Mouse (Mus musculus): ENCODE measurements at regions not wholly inside any gene's neighbourhood (a gene's known extent, or its start where the extent isn't known, plus 50 kb on each side); places are given as distances from the start of the nearest gene placed in this dataset.

GRCm38 (mm10) chr6:127236510-127237109 is 84.6 kb upstream of the Ccnd2 start:
- TF ChIP-seq USF1 (IDR thresholded peaks at IDR 0.05; ENCODE audit: low read depth), result no peak
- TF ChIP-seq CEBPB (IDR thresholded peaks at IDR 0.05; ENCODE audit: low read depth), result no peak
- no peak for TF ChIP-seq MYOG (IDR thresholded peaks at IDR 0.05; ENCODE audit: control insufficient read depth, extremely low read depth, insufficient read length)
- no peak for TF ChIP-seq MAX (IDR thresholded peaks at IDR 0.05)
- no peak for TF ChIP-seq MYOD1 (IDR thresholded peaks at IDR 0.05; ENCODE audit: control insufficient read depth, insufficient read length, low read depth)
- no peak for TF ChIP-seq CTCF (IDR thresholded peaks at IDR 0.05; ENCODE audit: control insufficient read depth, insufficient read depth, insufficient read length)
- no peak for TF ChIP-seq FOSL1 (IDR thresholded peaks at IDR 0.05; ENCODE audit: insufficient read depth, low read length, poor library complexity, severe bottlenecking)
- no peaks in the 10 kb centered on the region for H3K27me3 ChIP-seq (ENCODE audit: control insufficient read depth, insufficient read depth, insufficient read length)
- H3K79me2 ChIP-seq (ENCODE audit: control insufficient read depth, insufficient read depth), result no peaks in the 10 kb centered on the region
- H3K4me3 ChIP-seq (ENCODE audit: insufficient read depth, poor library complexity, severe bottlenecking), result no peak overlapping the region
- H3K79me3 ChIP-seq (ENCODE audit: low read depth), result no peaks in the 10 kb centered on the region
- H3ac ChIP-seq (ENCODE audit: control insufficient read depth, insufficient read length, low read depth), result no peak overlapping the region
- no peaks in the 10 kb centered on the region for H3K36me3 ChIP-seq (ENCODE audit: control insufficient read depth, insufficient read depth)

- Histone ChIP-seq H3K79me3 (ENCODE audit: low read depth) (no peaks in the 10 kb centered on the region), H3K79me2 (ENCODE audit: control insufficient read depth, insufficient read depth) (no peaks in the 10 kb centered on the region), H3ac (ENCODE audit: control insufficient read depth, insufficient read length, low read depth) (no peak overlapping the region), H3K4me3 (ENCODE audit: insufficient read depth, poor library complexity, severe bottlenecking) (no peak overlapping the region), H3K27me3 (ENCODE audit: control insufficient read depth, insufficient read depth, insufficient read length) (no peaks in the 10 kb centered on the region), H3K36me3 (ENCODE audit: control insufficient read depth, insufficient read depth) (no peaks in the 10 kb centered on the region)
- no peak for TF ChIP-seq MYOG (IDR thresholded peaks at IDR 0.05; ENCODE audit: control insufficient read depth, extremely low read depth, insufficient read length)
- no peak for TF ChIP-seq USF1 (IDR thresholded peaks at IDR 0.05; ENCODE audit: low read depth)
- no peak for TF ChIP-seq FOSL1 (IDR thresholded peaks at IDR 0.05; ENCODE audit: insufficient read depth, low read length, poor library complexity, severe bottlenecking)
- TF ChIP-seq CEBPB (IDR thresholded peaks at IDR 0.05; ENCODE audit: low read depth), result no peak
- TF ChIP-seq CTCF (IDR thresholded peaks at IDR 0.05; ENCODE audit: control insufficient read depth, insufficient read depth, insufficient read length), result no peak
- no peak for TF ChIP-seq MAX (IDR thresholded peaks at IDR 0.05)
These were observed 85.2 kb upstream of the Ccnd2 start for GRCm38 (mm10) chr6:127237168-127237567.

GRCm38 (mm10) chr6:127239529-127240471 is 87.8 kb upstream of the Ccnd2 start:
- no peak for TF ChIP-seq MAX (IDR thresholded peaks at IDR 0.05)
- no peak for TF ChIP-seq CTCF (IDR thresholded peaks at IDR 0.05; ENCODE audit: control insufficient read depth, insufficient read depth, insufficient read length)
- no peak for TF ChIP-seq MYOG (IDR thresholded peaks at IDR 0.05; ENCODE audit: control insufficient read depth, extremely low read depth, insufficient read length)
- TF ChIP-seq CEBPB (IDR thresholded peaks at IDR 0.05; ENCODE audit: low read depth), result no peak
- TF ChIP-seq MYOD1 (IDR thresholded peaks at IDR 0.05; ENCODE audit: control insufficient read depth, insufficient read length, low read depth), result no peak
- no peak for TF ChIP-seq USF1 (IDR thresholded peaks at IDR 0.05; ENCODE audit: low read depth)
- no peak for TF ChIP-seq FOSL1 (IDR thresholded peaks at IDR 0.05; ENCODE audit: insufficient read depth, low read length, poor library complexity, severe bottlenecking)
- Histone ChIP-seq H3ac (ENCODE audit: control insufficient read depth, insufficient read length, low read depth) (no peak overlapping the region), H3K4me3 (ENCODE audit: insufficient read depth, poor library complexity, severe bottlenecking) (no peak overlapping the region), H3K79me2 (ENCODE audit: control insufficient read depth, insufficient read depth) (no peaks in the 10 kb centered on the region), H3K27me3 (ENCODE audit: control insufficient read depth, insufficient read depth, insufficient read length) (no peaks in the 10 kb centered on the region), H3K36me3 (ENCODE audit: control insufficient read depth, insufficient read depth) (no peaks in the 10 kb centered on the region), H3K79me3 (ENCODE audit: low read depth) (no peaks in the 10 kb centered on the region)

- TF ChIP-seq CTCF (IDR thresholded peaks at IDR 0.05; ENCODE audit: control insufficient read depth, insufficient read depth, insufficient read length), result no peak
- no peak for TF ChIP-seq CEBPB (IDR thresholded peaks at IDR 0.05; ENCODE audit: low read depth)
- TF ChIP-seq USF1 (IDR thresholded peaks at IDR 0.05; ENCODE audit: low read depth), result no peak
- TF ChIP-seq MAX (IDR thresholded peaks at IDR 0.05), result no peak
- no peak for TF ChIP-seq MYOD1 (IDR thresholded peaks at IDR 0.05; ENCODE audit: control insufficient read depth, insufficient read length, low read depth)
- no peak for TF ChIP-seq FOSL1 (IDR thresholded peaks at IDR 0.05; ENCODE audit: insufficient read depth, low read length, poor library complexity, severe bottlenecking)
- no peak for TF ChIP-seq MYOG (IDR thresholded peaks at IDR 0.05; ENCODE audit: control insufficient read depth, extremely low read depth, insufficient read length)
- Histone ChIP-seq H3K4me3 (ENCODE audit: insufficient read depth, poor library complexity, severe bottlenecking) (no peak overlapping the region), H3K27me3 (ENCODE audit: control insufficient read depth, insufficient read depth, insufficient read length) (no peaks in the 10 kb centered on the region), H3K79me3 (ENCODE audit: low read depth) (no peaks in the 10 kb centered on the region), H3K79me2 (ENCODE audit: control insufficient read depth, insufficient read depth) (no peaks in the 10 kb centered on the region), H3ac (ENCODE audit: control insufficient read depth, insufficient read length, low read depth) (no peak overlapping the region), H3K36me3 (ENCODE audit: control insufficient read depth, insufficient read depth) (no peaks in the 10 kb centered on the region)
These were observed 88.7 kb upstream of the Ccnd2 start for GRCm38 (mm10) chr6:127240472-127241375.
